Mouse (Mus musculus) limb, embryonic 14.5 days (tissue): ENCODE measurements at regions not wholly inside any gene's neighbourhood (a gene's known extent, or its start where the extent isn't known, plus 50 kb on each side); places are given as distances from the start of the nearest gene placed in this dataset.

Source experiments
- ATAC-seq: fragments of 200-750 bp; cut with Nextera tagmentation; 2 replicates; pipeline ENCODE4 v1.8.0; 2017; ENCODE audit warnings: low read depth, moderate number of reproducible peaks, moderate TSS enrichment; ENCODE audit not compliant: low FRiP score
- DNase-seq: peaks from one replicate; pipeline ENCODE4 v3.0.0-alpha.2; 2015; ENCODE audit warnings: low spot score
- H3K27ac ChIP-seq: fragments of 300-500 bp; sonication (generic); replicated peaks from 2 replicates; pipeline ENCODE4 v1.5.1; 2014; ENCODE audit warnings: low read depth, mild to moderate bottlenecking, low read length, moderate library complexity, mixed read lengths
- H3K27me3 ChIP-seq: fragments of 300-500 bp; sonication (generic); 2 replicates; pipeline ENCODE4 v1.6.1; 2014; ENCODE audit warnings: low read length, mixed read lengths; ENCODE audit not compliant: control insufficient read depth, insufficient read depth
- H3K36me3 ChIP-seq: fragments of 300-500 bp; sonication (generic); 2 replicates; pipeline ENCODE4 v1.6.1; 2014; ENCODE audit warnings: mild to moderate bottlenecking, low read length, moderate library complexity, mixed read lengths; ENCODE audit not compliant: control insufficient read depth, insufficient read depth
- H3K4me1 ChIP-seq: fragments of 300-500 bp; sonication (generic); 2 replicates; pipeline ENCODE4 v1.6.1; 2014; ENCODE audit warnings: antibody characterized with exemption, low read length, mixed read lengths; ENCODE audit not compliant: control insufficient read depth, insufficient read depth
- H3K4me2 ChIP-seq: fragments of 300-500 bp; sonication (generic); replicated peaks from 2 replicates; pipeline ENCODE4 v1.6.1; 2014; ENCODE audit warnings: low read depth, mild to moderate bottlenecking, low read length, moderate library complexity; ENCODE audit not compliant: severe bottlenecking
- H3K4me3 ChIP-seq: fragments of 300-500 bp; sonication (generic); replicated peaks from 2 replicates; pipeline ENCODE4 v1.5.1; 2014; ENCODE audit warnings: low read length
- H3K9ac ChIP-seq: fragments of 300-500 bp; sonication (generic); 2 replicates; pipeline ENCODE4 v1.6.1; 2014; ENCODE audit warnings: mild to moderate bottlenecking, low read depth, low read length, moderate library complexity; ENCODE audit not compliant: severe bottlenecking
- H3K9me3 ChIP-seq: fragments of 300-500 bp; sonication (generic); 2 replicates; pipeline ENCODE4 v1.6.1; 2016; ENCODE audit warnings: low read length; ENCODE audit not compliant: control insufficient read depth
- POLR2A ChIP-seq: fragments of 200-500 bp; IDR thresholded peaks from 2 replicates; pipeline ENCODE4 v1.8.0; 2012; ENCODE audit warnings: inconsistent platforms, mild to moderate bottlenecking, moderate library complexity, borderline replicate concordance; ENCODE audit not compliant: insufficient read depth, insufficient read length; ENCODE audit errors: extremely low read depth
- WGBS: fragments of 180-500 bp; shearing (Covaris S2); extraction: QIAGEN DNeasy Blood & Tissue Kit; methylation state at CpG from one replicate; pipeline ENCODE4 v1.1.7; 2014; 5-methylcytosine and 5-hydroxymethylcytosine counted together

- Histone ChIP-seq H3K27me3 (no peaks in the 10 kb centered on the region), H3K36me3 (no peaks in the 10 kb centered on the region), H3K27ac (no peak overlapping the region), H3K4me3 (no peak overlapping the region), H3K4me2 (no peak overlapping the region), H3K9me3 (no peaks in the 10 kb centered on the region), H3K9ac (no peak overlapping the region), H3K4me1 (no peaks in the 10 kb centered on the region)
- ATAC-seq, result no peak
- TF ChIP-seq POLR2A, result no peak
- 9% methylated on average over 6 of the region's 6 CpGs for WGBS
- DNase-seq, result peak; percentile 60
Observed at GRCm38 (mm10) chr14:88981895-88982294, 510.7 kb upstream of the Pcdh20 start.

- H3K9ac ChIP-seq, result no peak overlapping the region
- no peaks in the 10 kb centered on the region for H3K27me3 ChIP-seq
- no peak overlapping the region for H3K27ac ChIP-seq
- H3K36me3 ChIP-seq, result no peaks in the 10 kb centered on the region
- no peaks in the 10 kb centered on the region for H3K4me1 ChIP-seq
- no peak for TF ChIP-seq POLR2A
- no peaks in the 10 kb centered on the region for H3K9me3 ChIP-seq
- no peak overlapping the region for H3K4me3 ChIP-seq
- H3K4me2 ChIP-seq, result no peak overlapping the region
- DNase-seq (no peak), ATAC-seq (no peak)
- 84% methylated on average over 1 of the region's 1 CpGs for WGBS
Observed at GRCm38 (mm10) chr14:88976007-88976406, 504.8 kb upstream of the Pcdh20 start.

- no peak for TF ChIP-seq POLR2A
- 80% methylated on average over 1 of the region's 1 CpGs for WGBS
- no peak overlapping the region for H3K9ac ChIP-seq
- H3K36me3 ChIP-seq, result no peaks in the 10 kb centered on the region
- no peak overlapping the region for H3K27ac ChIP-seq
- no peak overlapping the region for H3K4me3 ChIP-seq
- no peaks in the 10 kb centered on the region for H3K9me3 ChIP-seq
- DNase-seq (no peak), ATAC-seq (no peak)
- no peak overlapping the region for H3K4me2 ChIP-seq
- H3K4me1 ChIP-seq, result no peaks in the 10 kb centered on the region
- no peaks in the 10 kb centered on the region for H3K27me3 ChIP-seq
Observed at GRCm38 (mm10) chr14:88934569-88934968, 463.4 kb upstream of the Pcdh20 start.
